Mouse (Mus musculus): ENCODE results near the gene Kcnj5. TPM values are rescaled to one million over a fixed set of nuclear protein-coding genes. Genes with fewer than 3 reads are reported as not detected.

Kcnj5 gene
- total RNA-seq, 2 experiments from 2014 or later, result not detected

GRCm38 (mm10) chr9:32328777-32329176, 15.4 kb downstream of the Kcnj5 start:
- intact Hi-C loops (cut with DNase I; ENCODE audit: low total_unique reads), result no loop called here
- no peak for DNase-seq

- intact Hi-C loops (cut with DNase I; ENCODE audit: low total_unique reads), result no loop called here
- DNase-seq, result no peak
Measured at GRCm38 (mm10) chr9:32323610-32324009, 20.5 kb downstream of the Kcnj5 start.

- intact Hi-C loops (cut with DNase I; ENCODE audit: low total_unique reads), result no loop called here
- DNase-seq, result peak; percentile 15
Measured at GRCm38 (mm10) chr9:32320167-32320566, 24.0 kb downstream of the Kcnj5 start.

GRCm38 (mm10) chr9:32315999-32316398, 28.2 kb downstream of the Kcnj5 start:
- DNase-seq, result no peak
- intact Hi-C loops (cut with DNase I; ENCODE audit: low total_unique reads), result no loop called here

GRCm38 (mm10) chr9:32314071-32314470, 30.1 kb downstream of the Kcnj5 start:
- DNase-seq, result no peak
- intact Hi-C loops (cut with DNase I; ENCODE audit: low total_unique reads), result no loop called here

GRCm38 (mm10) chr9:32312208-32312607, 31.9 kb downstream of the Kcnj5 start:
- intact Hi-C loops (cut with DNase I; ENCODE audit: low total_unique reads), result no loop called here
- no peak for DNase-seq

GRCm38 (mm10) chr9:32311786-32312185, 32.4 kb downstream of the Kcnj5 start:
- intact Hi-C loops (cut with DNase I; ENCODE audit: low total_unique reads), result no loop called here
- DNase-seq, result peak; percentile 18

GRCm38 (mm10) chr9:32302501-32303150, 41.5 kb downstream of the Kcnj5 start:
- no peak for DNase-seq
- intact Hi-C loops (cut with DNase I; ENCODE audit: low total_unique reads), result no loop called here

GRCm38 (mm10) chr9:32295061-32295800, 48.9 kb downstream of the Kcnj5 start:
- no peak for DNase-seq
- intact Hi-C loops (cut with DNase I; ENCODE audit: low total_unique reads), result no loop called here

GRCm38 (mm10) chr9:32292686-32293085, 51.5 kb downstream of the Kcnj5 start:
- peak; percentile 32 for DNase-seq
- intact Hi-C loops (cut with DNase I; ENCODE audit: low total_unique reads), result no loop called here

GRCm38 (mm10) chr9:32291618-32292017, 52.5 kb downstream of the Kcnj5 start:
- no peak for DNase-seq
- intact Hi-C loops (cut with DNase I; ENCODE audit: low total_unique reads), result no loop called here

GRCm38 (mm10) chr9:32283591-32283990, 60.6 kb downstream of the Kcnj5 start:
- intact Hi-C loops (cut with DNase I; ENCODE audit: low total_unique reads), result no loop called here
- DNase-seq, result no peak

- intact Hi-C loops (cut with DNase I; ENCODE audit: low total_unique reads), result no loop called here
- no peak for DNase-seq
Measured at GRCm38 (mm10) chr9:32280456-32280855, 63.7 kb downstream of the Kcnj5 start.

- DNase-seq, result no peak
- intact Hi-C loops (cut with DNase I; ENCODE audit: low total_unique reads), result no loop called here
Measured at GRCm38 (mm10) chr9:32279789-32280188, 64.4 kb downstream of the Kcnj5 start.

GRCm38 (mm10) chr9:32278052-32278451, 66.1 kb downstream of the Kcnj5 start:
- intact Hi-C loops (cut with DNase I; ENCODE audit: low total_unique reads), result no loop called here
- DNase-seq, result no peak

GRCm38 (mm10) chr9:32271896-32272444, 72.2 kb downstream of the Kcnj5 start:
- intact Hi-C loops (cut with DNase I; ENCODE audit: low total_unique reads), result loop anchor here (2.0 kb wide), 1 partner anchor 79 kb away; no protein-coding TSS in a partner anchor
- DNase-seq, result peak; percentile 43

Other genes starting within 250 kb of the Kcnj5 start
- gene Arhgap32, start 228.2 kb downstream of the Kcnj5 start, total RNA-seq (2021), result 10 to 100 TPM; 12.7 to 13.8 TPM
- not detected for gene Kcnj1, start 28.1 kb upstream of the Kcnj5 start, total RNA-seq (2021)
- gene Fli1, start 198.5 kb upstream of the Kcnj5 start, total RNA-seq (2021), result 10 to 100 TPM; 16.2 to 16.6 TPM